Mouse (Mus musculus) spleen, adult 2 months (tissue): ENCODE measurements around the gene Pinlyp. TPM values are rescaled to one million over a fixed set of nuclear protein-coding genes. Genes with fewer than 3 reads are reported as not detected.
"Not testable (repeated sequence)": the region's sequence is repeated elsewhere in the genome, so short reads cannot be mapped to it uniquely, and the experiment has no call there.

Source experiments
- DNase-seq, 2 experiments: peaks; one replicate each; pipeline versions ENCODE4 v3.0.0 to v3.0.0-alpha.2; 2012 to 2021; ENCODE audit warnings: low spot score in 2 of 2, low read depth in 1 of 2
- H3K27ac ChIP-seq: fragments of 200-500 bp; 2 replicates; pipeline ENCODE4 v1.5.1; 2012; ENCODE audit warnings: low read length, inconsistent platforms; ENCODE audit not compliant: insufficient read depth
- H3K27me3 ChIP-seq: fragments of 200-500 bp; 2 replicates; pipeline ENCODE4 v1.6.1; 2012; ENCODE audit warnings: mild to moderate bottlenecking, moderate library complexity, low read length, inconsistent platforms; ENCODE audit not compliant: control insufficient read depth, insufficient read depth
- H3K36me3 ChIP-seq: fragments of 200-500 bp; 2 replicates; pipeline ENCODE4 v1.6.1; 2012; ENCODE audit warnings: mild to moderate bottlenecking, low read length, inconsistent platforms; ENCODE audit not compliant: control insufficient read depth, insufficient read depth
- H3K4me1 ChIP-seq: fragments of 200-500 bp; 2 replicates; pipeline ENCODE4 v1.6.1; 2011; ENCODE audit warnings: inconsistent platforms; ENCODE audit not compliant: control insufficient read depth, insufficient read depth, insufficient read length
- H3K4me3 ChIP-seq: fragments of 200-500 bp; 2 replicates; pipeline ENCODE4 v1.5.1; 2011; ENCODE audit warnings: mild to moderate bottlenecking, inconsistent platforms; ENCODE audit not compliant: insufficient read depth, insufficient read length; ENCODE audit errors: extremely low read depth
- CTCF ChIP-seq: fragments of 200-500 bp; IDR thresholded peaks from 2 replicates; pipeline ENCODE4 v1.5.1; 2011; ENCODE audit warnings: mild to moderate bottlenecking, inconsistent platforms; ENCODE audit not compliant: insufficient read depth, insufficient read length, insufficient replicate concordance; ENCODE audit errors: extremely low read depth
- POLR2A ChIP-seq: fragments of 200-500 bp; IDR thresholded peaks from 2 replicates; pipeline ENCODE4 v1.6.1; 2011; ENCODE audit warnings: low read depth, low read length, inconsistent platforms
- WGBS: fragments of 180-500 bp; shearing (Covaris S2); methylation state at CpG from one replicate; pipeline ENCODE4 v1.1.7; 2018; 5-methylcytosine and 5-hydroxymethylcytosine counted together
- polyA plus RNA-seq: library from polyadenylated mRNA; depleted of rRNA; stranded (reverse); fragments of >200 nt; gene quantifications from 2 replicates; pipeline ENCODE4 v1.2.3, GENCODE M21; 2012

The Pinlyp gene
- polyA plus RNA-seq, 1 experiment, result 0.23 TPM

DNA sequence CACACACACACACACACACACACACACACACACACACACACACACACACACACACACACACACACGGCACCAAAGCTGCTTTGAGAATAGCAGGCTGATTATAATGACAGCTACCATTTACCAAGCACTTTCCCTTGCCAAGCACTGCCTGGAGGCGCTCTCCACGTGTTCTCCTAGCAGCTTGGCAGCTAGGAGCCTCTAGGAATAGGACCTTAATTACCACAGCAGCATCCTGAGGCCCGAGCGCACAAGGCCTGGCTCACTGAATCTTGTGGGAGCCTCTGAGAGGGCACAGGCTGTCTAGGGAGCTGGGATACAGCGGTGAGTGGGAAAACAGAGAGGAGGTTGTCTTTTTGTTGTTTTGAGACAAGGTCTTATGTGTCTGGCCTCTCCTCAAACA lies 28.3 kb downstream of the Pinlyp start:
- Histone ChIP-seq H3K4me1 (no peaks in the 10 kb centered on the region), H3K36me3 (no peaks in the 10 kb centered on the region), H3K4me3 (no peak overlapping the region), H3K27me3 (no peaks in the 10 kb centered on the region), H3K27ac (no peak overlapping the region)
- no peak for DNase-seq
- TF ChIP-seq POLR2A, result no peak
- no peak for TF ChIP-seq CTCF
- WGBS, result 83% methylated on average over 6 of the region's 6 CpGs

DNA sequence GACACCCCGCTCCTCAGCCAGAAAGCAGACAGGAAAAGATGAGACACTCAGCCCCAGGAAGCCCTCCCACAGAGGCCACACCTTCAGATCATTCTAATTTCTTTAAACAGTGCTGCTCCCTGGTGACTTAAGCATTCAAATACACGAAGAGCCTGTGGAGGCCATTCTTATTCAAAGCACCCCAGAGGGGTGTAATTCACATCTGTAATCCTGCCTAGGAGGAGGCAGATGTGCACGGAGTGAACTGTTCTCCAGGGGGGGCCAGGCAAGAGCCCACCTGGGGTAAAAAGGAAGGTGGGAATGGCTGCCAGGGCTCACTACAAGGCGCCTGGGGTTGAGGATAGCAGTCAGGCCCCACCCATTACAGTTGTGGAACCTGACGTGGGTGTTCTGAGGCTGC lies 28.8 kb downstream of the Pinlyp start:
- no peak overlapping the region for H3K27ac ChIP-seq
- H3K36me3 ChIP-seq, result no peaks in the 10 kb centered on the region
- DNase-seq, result no peak
- no peak overlapping the region for H3K4me3 ChIP-seq
- TF ChIP-seq POLR2A (no peak), CTCF (no peak)
- 85% methylated on average over 5 of the region's 5 CpGs for WGBS
- H3K27me3 ChIP-seq, result no peaks in the 10 kb centered on the region
- H3K4me1 ChIP-seq, result no peaks in the 10 kb centered on the region

DNA sequence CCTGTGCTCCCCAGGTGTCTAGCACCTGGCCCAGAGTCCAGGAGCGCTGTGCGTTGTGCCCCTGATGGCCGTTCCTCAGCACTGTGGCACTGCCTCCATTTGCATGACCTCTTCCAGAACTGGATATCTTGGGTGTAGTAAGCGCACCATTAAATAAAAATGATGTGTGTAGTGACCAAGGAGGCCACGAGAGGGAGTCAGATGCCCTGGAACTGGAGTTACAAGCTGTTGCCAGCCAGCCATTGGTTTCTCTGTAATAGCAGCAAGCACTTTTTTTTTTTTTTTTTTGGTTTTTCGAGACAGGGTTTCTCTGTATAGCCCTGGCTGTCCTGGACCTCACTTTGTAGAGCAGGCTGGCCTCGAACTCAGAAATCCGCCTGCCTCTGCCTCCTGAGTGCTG lies 29.6 kb downstream of the Pinlyp start:
- H3K36me3 ChIP-seq, H3K4me1 ChIP-seq, H3K27me3 ChIP-seq, H3K27ac ChIP-seq, H3K4me3 ChIP-seq, DNase-seq: not testable (repeated sequence)
- WGBS, result 83% methylated on average over 6 of the region's 8 CpGs

DNA sequence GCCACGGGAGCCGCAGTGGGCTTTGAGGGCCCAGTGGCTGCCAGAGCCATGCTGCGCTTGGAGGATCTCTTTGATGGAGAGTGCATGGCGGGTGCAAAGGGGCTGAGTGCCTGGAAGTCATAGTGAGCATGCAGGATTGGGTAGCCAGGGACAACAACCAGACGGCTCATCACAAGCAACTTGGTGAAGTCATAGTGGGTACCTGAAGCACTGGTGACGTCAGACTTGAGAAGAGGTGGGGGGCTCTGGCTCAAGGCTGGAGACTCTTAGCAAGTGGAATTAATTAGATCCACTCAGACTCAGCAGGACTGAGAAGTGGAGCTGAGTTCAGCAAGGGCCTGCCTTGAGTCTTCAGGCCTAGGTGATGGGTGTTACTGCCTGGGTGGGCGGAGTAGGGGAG lies 33.6 kb downstream of the Pinlyp start, which contains the start of gene AC161166.1:
Gene AC161166.1 (minus strand): TSS at position 101 of the 400 bp plus-strand sequence.
- H3K4me1 ChIP-seq, result no peaks in the 10 kb centered on the region; the same call in 1 of the 2 replicates
- no peak for TF ChIP-seq CTCF
- no peak for TF ChIP-seq POLR2A
- no peak within 1 kb of the TSS for H3K27ac ChIP-seq
- H3K4me3 ChIP-seq, result no peak within 1 kb of the TSS
- no peaks in the 10 kb centered on the region for H3K36me3 ChIP-seq
- H3K27me3 ChIP-seq, result no peaks in the 10 kb centered on the region
- 94% methylated on average over 7 of the region's 7 CpGs for WGBS
- DNase-seq, result no peak

DNA sequence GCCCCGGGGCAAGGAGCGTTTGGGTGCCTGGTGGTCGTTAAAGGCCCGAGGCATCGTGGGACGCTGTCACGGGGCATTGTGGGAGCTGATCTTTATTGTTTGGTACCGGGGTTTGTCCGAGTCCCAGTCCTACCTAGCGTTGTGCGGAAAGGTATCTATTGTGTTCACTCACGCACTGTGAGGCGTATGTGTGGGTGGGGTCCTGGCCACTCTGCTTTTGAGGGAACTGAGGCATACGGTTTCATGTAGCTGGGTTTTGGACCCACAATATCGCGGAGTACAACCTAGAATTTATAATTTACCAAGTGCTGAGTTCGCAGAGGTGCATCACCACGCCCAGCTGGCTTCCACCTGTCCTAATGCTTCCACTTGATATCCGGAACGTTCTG lies 38.2 kb downstream of the Pinlyp start:
- Histone ChIP-seq H3K27ac (peak overlapping the region; percentile 55), H3K4me1 (no peaks in the 10 kb centered on the region; the same call in 1 of the 2 replicates), H3K36me3 (no peaks in the 10 kb centered on the region), H3K4me3 (peak overlapping the region; percentile 98), H3K27me3 (no peaks in the 10 kb centered on the region; the same call in 1 of the 2 replicates)
- 1% methylated on average over 20 of the region's 20 CpGs for WGBS
- TF ChIP-seq POLR2A (no peak), CTCF (no peak)
- DNase-seq, result no peak

DNA sequence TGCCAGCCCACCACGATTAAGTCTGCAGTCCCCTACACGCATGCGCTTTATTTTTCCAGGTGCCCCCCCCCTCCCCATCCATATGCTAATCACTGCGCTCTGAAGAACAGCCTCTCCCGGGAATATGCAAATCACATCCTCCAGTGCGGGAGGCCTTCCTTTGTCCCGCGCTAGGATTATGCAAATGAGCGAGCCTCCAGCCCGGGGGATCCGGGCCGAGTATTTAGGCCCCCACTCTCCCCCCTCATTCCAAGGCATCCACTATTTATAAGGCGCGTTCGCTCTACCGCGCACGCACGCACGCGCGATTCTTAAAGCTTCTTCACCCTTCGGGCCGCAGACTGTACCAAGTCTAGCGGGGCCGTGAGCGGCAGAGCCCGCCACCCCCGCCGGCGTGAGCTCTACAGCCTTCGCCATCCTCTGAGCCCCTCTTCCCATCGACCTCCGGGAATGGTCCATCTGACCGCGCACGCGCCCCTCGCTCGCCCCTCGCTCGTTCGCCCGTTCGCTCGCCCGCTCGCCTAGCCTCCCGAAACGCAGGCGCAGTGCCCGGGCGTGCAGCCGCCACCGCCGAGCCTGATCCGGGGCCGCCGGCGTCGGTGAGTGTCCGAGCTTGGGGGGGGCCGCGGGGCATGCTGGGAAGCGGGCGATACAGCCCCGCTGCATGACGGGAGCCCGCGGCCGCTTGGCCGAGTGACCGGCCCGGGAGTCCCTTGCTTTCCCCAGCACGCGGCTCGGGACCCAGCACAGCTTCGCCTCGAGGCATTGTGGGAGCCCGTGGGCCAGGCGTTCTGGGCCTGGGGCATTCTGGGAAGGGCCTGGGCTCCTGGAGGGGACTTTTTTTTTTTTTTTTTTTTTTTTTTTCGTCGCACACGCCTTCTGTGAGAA lies 38.8 kb downstream of the Pinlyp start, which contains the start of gene Zfp428:
Gene Zfp428 (plus strand): TSS at position 169 of the 888 bp plus-strand sequence.
- peak in 1 of 2 experiments; percentile 74 for DNase-seq
- WGBS, result 1% methylated on average over 84 of the region's 84 CpGs
- Histone ChIP-seq H3K4me1 (no peaks in the 10 kb centered on the region; the same call in 1 of the 2 replicates), H3K27me3 (no peaks in the 10 kb centered on the region; the same call in 1 of the 2 replicates), H3K27ac (peak within 1 kb of the TSS; percentile 55), H3K4me3 (peak within 1 kb of the TSS; percentile 98), H3K36me3 (no peaks in the 10 kb centered on the region)
- TF ChIP-seq POLR2A, result no peak; the same call in 1 of the 2 replicates
- TF ChIP-seq CTCF, result no peak

DNA sequence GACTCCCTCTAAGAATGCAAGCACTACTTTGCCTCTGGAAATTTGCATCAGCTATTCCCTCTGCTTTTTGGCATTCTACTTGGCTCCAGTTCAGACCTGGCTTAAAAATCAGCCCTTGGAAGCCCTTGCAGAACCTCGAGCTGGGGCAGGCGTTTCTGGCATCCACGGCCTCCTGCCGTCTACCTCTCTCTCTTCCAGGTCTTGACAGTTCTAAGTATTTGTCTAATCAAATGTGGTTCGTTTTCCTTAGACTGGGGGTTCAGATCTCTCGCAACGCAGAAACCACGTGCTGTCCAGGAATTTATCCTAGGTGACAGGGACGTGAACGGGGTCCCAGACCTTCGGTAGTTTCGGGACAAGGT lies 39.5 kb downstream of the Pinlyp start:
- H3K27ac ChIP-seq, result no peak overlapping the region
- no peak for DNase-seq
- no peaks in the 10 kb centered on the region; the same call in 1 of the 2 replicates for H3K4me1 ChIP-seq
- no peak for TF ChIP-seq POLR2A
- no peak for TF ChIP-seq CTCF
- H3K36me3 ChIP-seq, result no peaks in the 10 kb centered on the region
- WGBS, result 15% methylated on average over 12 of the region's 12 CpGs
- peak overlapping the region; percentile 98 for H3K4me3 ChIP-seq
- peaks cover 2% of the 10 kb centered on the region for H3K27me3 ChIP-seq
